Mouse (Mus musculus) ES-E14 (cell line): ENCODE data around the gene Synpr. TPM values are rescaled to one million over a fixed set of nuclear protein-coding genes. Genes with fewer than 3 reads are reported as not detected.

Experiments used
- DNase-seq: peaks from one replicate; pipeline ENCODE4 v3.0.0-alpha.2; 2013; ENCODE audit warnings: low read depth, low spot score
- H3K27ac ChIP-seq: 2 replicates; pipeline ENCODE4 v1.5.1; 2012; ENCODE audit warnings: low read depth, mild to moderate bottlenecking, low read length, moderate library complexity, mixed read lengths; ENCODE audit not compliant: poor library complexity, insufficient read depth, severe bottlenecking
- H3K36me3 ChIP-seq: 2 replicates; pipeline ENCODE4 v1.6.1; 2012; ENCODE audit warnings: mild to moderate bottlenecking, low read length, moderate library complexity, mixed read lengths; ENCODE audit not compliant: control insufficient read depth, poor library complexity, insufficient read depth, severe bottlenecking
- H3K4me1 ChIP-seq, 2 experiments: fragments of 150-350 bp in 1 of 2; sonication (generic) in 1 of 2; 2 replicates each; pipeline ENCODE4 v1.6.1; 2012; ENCODE audit warnings: low read length in 2 of 2, mild to moderate bottlenecking in 1 of 2, mixed read lengths in 1 of 2; ENCODE audit not compliant: control insufficient read depth in 2 of 2, insufficient read depth in 2 of 2, poor library complexity in 1 of 2
- H3K4me3 ChIP-seq, 2 experiments: fragments of 150-350 bp in 1 of 2; sonication (generic) in 1 of 2; 2 replicates each; pipeline ENCODE4 v1.5.1; 2012; ENCODE audit warnings: low read length in 2 of 2, low read depth in 1 of 2, mild to moderate bottlenecking in 1 of 2, mixed read lengths in 1 of 2; ENCODE audit not compliant: insufficient read depth in 1 of 2, poor library complexity in 1 of 2, severe bottlenecking in 1 of 2
- H3K9ac ChIP-seq: 2 replicates; pipeline ENCODE4 v1.6.1; 2012; ENCODE audit warnings: low read depth, mild to moderate bottlenecking, low read length, mixed read lengths; ENCODE audit not compliant: poor library complexity, insufficient read depth, severe bottlenecking
- H3K9me3 ChIP-seq: fragments of 150-350 bp; sonication (generic); 2 replicates; pipeline ENCODE4 v1.6.1; 2012; ENCODE audit warnings: low read depth, mild to moderate bottlenecking, low read length; ENCODE audit not compliant: control insufficient read depth, insufficient read depth
- CHD2 ChIP-seq: IDR thresholded peaks from 2 replicates; pipeline ENCODE4 v1.6.1; 2014; ENCODE audit warnings: mild to moderate bottlenecking, low read depth, low read length, inconsistent platforms
- HCFC1 ChIP-seq: IDR thresholded peaks from 2 replicates; pipeline ENCODE4 v1.6.1; 2012; ENCODE audit warnings: low read length, inconsistent platforms, borderline replicate concordance; ENCODE audit not compliant: insufficient read depth
- MAFK ChIP-seq: IDR thresholded peaks from 2 replicates; pipeline ENCODE4 v1.6.1; 2014; ENCODE audit warnings: mild to moderate bottlenecking, low read depth, low read length, inconsistent platforms; ENCODE audit not compliant: insufficient read depth
- ZC3H11A ChIP-seq: IDR thresholded peaks from 2 replicates; pipeline ENCODE4 v1.6.1; 2012; ENCODE audit warnings: low read depth, mild to moderate bottlenecking, inconsistent platforms, low read length, borderline replicate concordance
- ZNF384 ChIP-seq: IDR thresholded peaks from 2 replicates; pipeline ENCODE4 v1.6.1; 2012; ENCODE audit warnings: low read depth, low read length, inconsistent platforms
- in situ Hi-C, 2 experiments: fragments of 600-800 bp; cut with MboI; formaldehyde crosslinking; loops; one replicate each; pipeline ENCODE4 v1.15.1; 2025; ENCODE audit warnings: low sequenced_read_pairs in 2 of 2, inconsistent platforms in 1 of 2; ENCODE audit not compliant: unreplicated experiment in 2 of 2
- total RNA-seq: library from RNA; depleted of rRNA; stranded (reverse); fragments of 300-350 nt; gene quantifications from 2 replicates; pipeline ENCODE4 v1.2.3, GENCODE M21; 2012

The Synpr gene
- total RNA-seq, 1 experiment: 0.22 TPM

GRCm38 (mm10) chr14:13411636-13412035 is 127.1 kb downstream of the Synpr start:
- no peak for TF ChIP-seq MAFK
- no peak for TF ChIP-seq ZC3H11A
- TF ChIP-seq ZNF384: no peak
- no peak for TF ChIP-seq CHD2
- TF ChIP-seq HCFC1: no peak
- Histone ChIP-seq H3K36me3 (no peaks in the 10 kb centered on the region), H3K27ac (no peak overlapping the region), H3K4me1 (no peaks in the 10 kb centered on the region), H3K4me3 (no peak overlapping the region), H3K9ac (no peak overlapping the region), H3K9me3 (no peaks in the 10 kb centered on the region)
- DNase-seq: no peak
- in situ Hi-C loops: no loop called here

- no peak for DNase-seq
- in situ Hi-C loops: no loop called here
- TF ChIP-seq HCFC1: no peak
- TF ChIP-seq CHD2: no peak
- TF ChIP-seq MAFK: no peak
- TF ChIP-seq ZNF384: no peak
- TF ChIP-seq ZC3H11A: no peak
- Histone ChIP-seq H3K9ac (no peak overlapping the region), H3K4me1 (no peaks in the 10 kb centered on the region), H3K4me3 (no peak overlapping the region), H3K9me3 (no peaks in the 10 kb centered on the region), H3K27ac (no peak overlapping the region), H3K36me3 (no peaks in the 10 kb centered on the region)
Observed at GRCm38 (mm10) chr14:13440723-13441122, 156.1 kb downstream of the Synpr start.

- DNase-seq: no peak
- in situ Hi-C loops: no loop called here
- Histone ChIP-seq H3K9ac (no peak overlapping the region), H3K27ac (no peak overlapping the region), H3K36me3 (no peaks in the 10 kb centered on the region), H3K9me3 (no peaks in the 10 kb centered on the region), H3K4me1 (no peaks in the 10 kb centered on the region), H3K4me3 (no peak overlapping the region)
- TF ChIP-seq ZC3H11A (no peak), CHD2 (no peak)
Observed at GRCm38 (mm10) chr14:13444908-13445307, 160.3 kb downstream of the Synpr start.

- no peak overlapping the region for H3K27ac ChIP-seq
- TF ChIP-seq ZC3H11A (no peak), ZNF384 (no peak), MAFK (no peak), CHD2 (no peak), HCFC1 (no peak)
- H3K9me3 ChIP-seq: no peaks in the 10 kb centered on the region
- no peaks in the 10 kb centered on the region for H3K4me1 ChIP-seq
- no peak overlapping the region for H3K9ac ChIP-seq
- no peak for DNase-seq
- no peaks in the 10 kb centered on the region for H3K36me3 ChIP-seq
- in situ Hi-C loops: no loop called here
- H3K4me3 ChIP-seq: no peak overlapping the region
Observed at GRCm38 (mm10) chr14:13453461-13454204, 169.1 kb downstream of the Synpr start.

DNA sequence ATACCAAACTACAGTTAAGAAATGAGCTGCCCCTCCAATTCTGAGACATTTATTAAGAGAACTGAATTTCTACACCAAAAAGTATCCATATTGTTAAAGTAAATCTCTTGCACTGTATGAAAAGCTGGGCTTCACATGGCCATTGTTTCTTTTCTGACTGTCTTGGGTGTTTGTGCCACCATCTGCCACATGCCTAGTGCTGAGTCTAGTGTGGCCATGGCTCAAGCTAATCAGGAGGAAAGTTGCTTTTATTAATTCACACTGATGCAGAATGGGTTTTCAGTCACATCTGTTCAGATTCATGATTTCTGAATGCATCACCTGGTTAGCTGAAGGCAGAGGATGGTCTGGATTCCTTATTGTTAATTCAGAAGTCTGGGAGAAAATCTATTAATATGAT is 170.4 kb downstream of the Synpr start:
- in situ Hi-C loops: no loop called here
- TF ChIP-seq ZC3H11A (no peak), MAFK (no peak)

More for the DNA sequence above, 170.4 kb downstream of the Synpr start:
- no peaks in the 10 kb centered on the region for H3K9me3 ChIP-seq
- DNase-seq: no peak
- no peak overlapping the region for H3K4me3 ChIP-seq
- H3K9ac ChIP-seq: no peak overlapping the region
- H3K36me3 ChIP-seq: no peaks in the 10 kb centered on the region
- H3K4me1 ChIP-seq: no peaks in the 10 kb centered on the region
- no peak overlapping the region for H3K27ac ChIP-seq
